Mouse (Mus musculus) lung, embryonic 14.5 days (tissue): Measurements from ENCODE around the gene Wapl. TPM values are rescaled to one million over a fixed set of nuclear protein-coding genes. Genes with fewer than 3 reads are reported as not detected.
A peak's percentile ranks its signal among the peaks of the same experiment; 100 is the strongest.

Experiments used
- ATAC-seq: fragments of 200-750 bp; cut with Nextera tagmentation; 2 replicates; pipeline ENCODE4 v1.8.0; 2017; ENCODE audit warnings: mild to moderate bottlenecking, moderate TSS enrichment, moderate library complexity; ENCODE audit not compliant: insufficient read depth
- DNase-seq: peaks from one replicate; pipeline ENCODE4 v3.0.0-alpha.2; 2015
- H3K27ac ChIP-seq: fragments of 300-500 bp; sonication (generic); 2 replicates; pipeline ENCODE4 v1.5.1; 2014; ENCODE audit warnings: low read depth, mild to moderate bottlenecking, moderate library complexity
- H3K27me3 ChIP-seq: fragments of 300-500 bp; sonication (generic); 2 replicates; pipeline ENCODE4 v1.6.1; 2014; ENCODE audit warnings: low read length, control low read depth; ENCODE audit not compliant: insufficient read depth
- H3K36me3 ChIP-seq: fragments of 300-500 bp; sonication (generic); 2 replicates; pipeline ENCODE4 v1.6.1; 2014; ENCODE audit warnings: control low read depth; ENCODE audit not compliant: insufficient read depth
- H3K4me1 ChIP-seq: fragments of 300-500 bp; sonication (generic); 2 replicates; pipeline ENCODE4 v1.6.1; 2014; ENCODE audit warnings: antibody characterized with exemption, control low read depth; ENCODE audit not compliant: insufficient read depth
- H3K4me2 ChIP-seq: fragments of 300-500 bp; sonication (generic); 2 replicates; pipeline ENCODE4 v1.6.1; 2014; ENCODE audit warnings: mild to moderate bottlenecking
- H3K4me3 ChIP-seq: fragments of 300-500 bp; sonication (generic); 2 replicates; pipeline ENCODE4 v1.5.1; 2014; ENCODE audit warnings: low read depth, low read length
- H3K9ac ChIP-seq: fragments of 300-500 bp; sonication (generic); 2 replicates; pipeline ENCODE4 v1.6.1; 2014
- H3K9me3 ChIP-seq: fragments of 300-500 bp; sonication (generic); 2 replicates; pipeline ENCODE4 v1.6.1; 2016; ENCODE audit warnings: low read depth, low read length, control low read depth
- CTCF ChIP-seq: IDR thresholded peaks from 2 replicates; pipeline ENCODE4 v1.5.1; 2016; ENCODE audit warnings: antibody characterized with exemption, low read depth
- WGBS: fragments of 180-500 bp; shearing (Covaris S2); extraction: QIAGEN DNeasy Blood & Tissue Kit; methylation state at CpG from one replicate; pipeline ENCODE4 v1.1.7; 2014; 5-methylcytosine and 5-hydroxymethylcytosine counted together
- polyA plus RNA-seq: library from polyadenylated mRNA; unstranded; fragments of >200 nt; fragmentation: Nextera tagmentation; extraction: Ambion mirVana; gene quantifications from 2 replicates; pipeline ENCODE4 v1.2.1, GENCODE M21; 2014

Wapl gene
- polyA plus RNA-seq, 1 experiment from 2014 or later, result 28.2 TPM

- 0 out of 2 replicates have a peak, but pooled peaks cover 2% of the 10 kb centered on the region for H3K9me3 ChIP-seq
- H3K4me2 ChIP-seq, result no peak overlapping the region
- H3K4me1 ChIP-seq, result no peaks in the 10 kb centered on the region
- H3K9ac ChIP-seq, result no peak overlapping the region
- peaks cover 21% of the 10 kb centered on the region; the same call in 1 of the 2 replicates for H3K27me3 ChIP-seq
- H3K36me3 ChIP-seq, result no peaks in the 10 kb centered on the region
- TF ChIP-seq CTCF, result no peak
- ATAC-seq (no peak), DNase-seq (no peak)
- H3K4me3 ChIP-seq, result no peak overlapping the region
- WGBS, result 87% methylated on average over 5 of the region's 5 CpGs
- no peak overlapping the region for H3K27ac ChIP-seq
Observed at GRCm38 (mm10) chr14:34657131-34657530, 16.6 kb upstream of the Wapl start.

GRCm38 (mm10) chr14:34660351-34660787 is 13.4 kb upstream of the Wapl start:
- ATAC-seq, result peak; percentile 22; the same call in 1 of the 2 replicates

GRCm38 (mm10) chr14:34660788-34661591 is 12.7 kb upstream of the Wapl start:
- Histone ChIP-seq H3K4me2 (peak overlapping the region; percentile 88), H3K4me1 (no peaks in the 10 kb centered on the region), H3K27me3 (peaks cover 23% of the 10 kb centered on the region; the same call in 1 of the 2 replicates), H3K36me3 (no peaks in the 10 kb centered on the region), H3K9me3 (0 out of 2 replicates have a peak, but pooled peaks cover 2% of the 10 kb centered on the region), H3K9ac (no peak overlapping the region), H3K4me3 (peak overlapping the region; percentile 48), H3K27ac (peak overlapping the region; percentile 14; the same call in 1 of the 2 replicates)
- 13% methylated on average over 22 of the region's 22 CpGs for WGBS
- ATAC-seq (peak; percentile 36), DNase-seq (no peak)
- no peak for TF ChIP-seq CTCF

More at GRCm38 (mm10) chr14:34660351-34660787, 13.4 kb upstream of the Wapl start:
- peaks cover 23% of the 10 kb centered on the region; the same call in 1 of the 2 replicates for H3K27me3 ChIP-seq
- no peak overlapping the region for H3K9ac ChIP-seq
- H3K27ac ChIP-seq, result no peak overlapping the region; the same call in 1 of the 2 replicates
- no peak overlapping the region; the same call in 1 of the 2 replicates for H3K4me2 ChIP-seq
- H3K4me1 ChIP-seq, result no peaks in the 10 kb centered on the region
- no peak for TF ChIP-seq CTCF
- peak; percentile 11 for DNase-seq
- H3K36me3 ChIP-seq, result no peaks in the 10 kb centered on the region
- H3K4me3 ChIP-seq, result no peak overlapping the region
- 0 out of 2 replicates have a peak, but pooled peaks cover 2% of the 10 kb centered on the region for H3K9me3 ChIP-seq
- WGBS, result 33% methylated on average over 7 of the region's 7 CpGs

GRCm38 (mm10) chr14:34661621-34662477 is 11.9 kb upstream of the Wapl start:
- DNase-seq, result peak; percentile 65
- ATAC-seq, result peak; percentile 68; the same call in 1 of the 2 replicates
- under 1% methylated on average over 39 of the region's 39 CpGs for WGBS
- Histone ChIP-seq H3K27ac (peak overlapping the region; percentile 28; the same call in 1 of the 2 replicates), H3K36me3 (no peaks in the 10 kb centered on the region), H3K9me3 (0 out of 2 replicates have a peak, but pooled peaks cover 2% of the 10 kb centered on the region), H3K27me3 (peaks cover 23% of the 10 kb centered on the region; the same call in 1 of the 2 replicates), H3K9ac (peak overlapping the region; percentile 51), H3K4me3 (peak overlapping the region; percentile 48), H3K4me1 (no peaks in the 10 kb centered on the region), H3K4me2 (peak overlapping the region; percentile 88)
- no peak for TF ChIP-seq CTCF

GRCm38 (mm10) chr14:34662478-34662826 is 11.3 kb upstream of the Wapl start:
- no peak; the same call in 1 of the 2 replicates for ATAC-seq
- Histone ChIP-seq H3K4me1 (no peaks in the 10 kb centered on the region), H3K4me2 (peak overlapping the region; percentile 88), H3K36me3 (no peaks in the 10 kb centered on the region), H3K27ac (no peak overlapping the region), H3K27me3 (peaks cover 23% of the 10 kb centered on the region; the same call in 1 of the 2 replicates), H3K4me3 (peak overlapping the region; percentile 48), H3K9ac (peak overlapping the region; percentile 51), H3K9me3 (0 out of 2 replicates have a peak, but pooled peaks cover 2% of the 10 kb centered on the region)
- WGBS, result 9% methylated on average over 4 of the region's 4 CpGs
- no peak for DNase-seq
- no peak for TF ChIP-seq CTCF

GRCm38 (mm10) chr14:34663381-34663780 is 10.3 kb upstream of the Wapl start:
- 79% methylated on average over 1 of the region's 1 CpGs for WGBS
- H3K4me3 ChIP-seq, result no peak overlapping the region
- H3K27me3 ChIP-seq, result peaks cover 23% of the 10 kb centered on the region; the same call in 1 of the 2 replicates
- DNase-seq, result no peak
- no peak overlapping the region for H3K4me2 ChIP-seq
- H3K9me3 ChIP-seq, result 0 out of 2 replicates have a peak, but pooled peaks cover 1% of the 10 kb centered on the region
- ATAC-seq, result no peak
- no peak overlapping the region for H3K27ac ChIP-seq
- H3K36me3 ChIP-seq, result no peaks in the 10 kb centered on the region
- no peaks in the 10 kb centered on the region for H3K4me1 ChIP-seq
- no peak overlapping the region for H3K9ac ChIP-seq
- TF ChIP-seq CTCF, result no peak
